Mouse (Mus musculus) B cell, adult (primary cell): ENCODE data around the gene Trim3. TPM values are rescaled to one million over a fixed set of nuclear protein-coding genes. Genes with fewer than 3 reads are reported as not detected.

Source experiments
- total RNA-seq: library from RNA; stranded (reverse); gene quantifications from 4 replicates; pipeline ENCODE4 v1.2.4, GENCODE M21; 2023; ENCODE audit not compliant: inconsistent age

Gene Trim3
- total RNA-seq: 27.5 to 34.8 TPM (median 29.2 TPM) in 4 replicates

GRCm38 (mm10) chr7:105633127-105633800, at the start of gene Trim3:
Gene Trim3 (minus strand): TSS chr7:105633571.

DNA sequence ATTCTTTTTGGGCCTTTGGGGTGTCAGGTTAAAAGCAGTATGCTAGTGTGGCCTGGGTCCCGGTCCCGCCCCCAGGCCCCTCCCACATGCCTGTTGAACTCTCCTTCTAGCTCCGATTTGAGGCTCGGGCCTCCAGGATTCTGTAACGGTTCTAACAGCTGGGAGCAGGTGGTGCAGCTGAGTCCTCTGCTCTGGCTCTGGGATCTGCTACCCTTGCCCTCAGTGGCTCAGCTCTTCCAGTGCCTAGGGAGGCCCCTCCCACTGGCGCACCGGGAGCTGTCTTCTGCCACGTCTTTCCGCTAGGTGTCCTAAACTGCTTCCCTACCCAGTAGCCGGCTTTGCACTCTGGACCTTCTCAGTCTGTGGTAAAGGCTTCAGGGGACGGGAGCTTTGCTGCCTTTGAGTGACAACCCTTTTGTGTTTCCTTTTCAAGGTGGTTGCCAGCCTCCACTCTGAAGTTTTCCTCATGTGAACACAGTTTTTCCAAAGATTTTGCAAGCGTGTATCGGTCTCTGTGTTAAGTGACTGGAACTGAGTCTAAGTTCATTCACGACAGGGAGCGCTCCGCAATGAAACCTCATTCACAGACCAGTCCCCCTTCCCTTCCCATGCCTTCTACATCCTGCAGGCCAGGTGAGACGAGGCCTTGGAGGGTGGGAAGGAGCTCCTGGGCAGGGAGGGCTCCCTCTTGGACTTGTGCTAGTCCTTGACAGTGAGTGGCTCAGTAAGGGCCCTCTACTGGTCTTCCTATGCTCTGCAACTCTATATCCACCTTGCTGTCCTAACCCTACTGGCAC, 17.5 kb upstream of the Trim3 start, which contains the start of gene Dnhd1:
TSS of gene Dnhd1 (plus strand) at position 189 of the 797 bp plus-strand sequence.

DNA sequence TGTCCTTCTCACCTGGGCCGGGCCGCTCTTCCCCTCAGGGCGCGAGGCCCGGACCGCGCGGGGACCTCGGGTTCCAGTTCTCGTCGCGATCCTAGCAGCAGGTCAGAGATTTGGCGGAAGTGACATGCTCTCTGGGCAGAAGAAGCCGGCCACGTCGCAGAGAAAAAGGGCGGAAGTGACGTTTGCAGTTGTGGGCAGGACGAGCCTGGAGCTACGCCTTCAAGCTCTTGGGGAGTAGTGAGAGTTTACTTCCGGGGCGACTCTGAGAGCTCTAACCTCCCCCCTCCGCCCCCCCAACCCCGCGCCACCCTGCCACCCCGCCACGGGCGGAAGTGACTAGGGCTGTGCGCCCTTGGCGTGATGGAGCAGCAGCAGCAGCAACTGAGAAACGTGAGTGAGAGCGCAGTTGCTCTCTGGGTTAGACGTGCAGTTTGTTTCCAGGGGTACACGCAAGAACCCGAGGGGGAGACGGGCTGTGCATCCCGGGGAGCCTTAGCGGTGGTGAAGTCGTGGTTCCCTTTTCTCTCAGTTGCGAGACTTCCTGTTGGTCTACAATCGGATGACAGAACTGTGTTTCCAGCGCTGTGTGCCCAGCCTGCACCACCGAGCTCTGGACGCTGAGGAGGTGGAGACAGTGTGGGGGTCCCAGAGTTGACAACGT, 7.0 kb upstream of the Trim3 start, which contains the start of the genes Arfip2 and Gm45799:
TSS of gene Arfip2 (minus strand) at position 184 of the 661 bp plus-strand sequence.
TSS of gene Gm45799 (plus strand) at position 320 of the 661 bp plus-strand sequence.

GRCm38 (mm10) chr7:105639756-105640155, 6.4 kb upstream of the Trim3 start, which contains the start of gene Timm10b:
Gene Timm10b (plus strand): TSS chr7:105640056.

GRCm38 (mm10) chr7:105581094-105581703, 52.2 kb downstream of the Trim3 start, which contains the start of gene Apbb1:
Gene Apbb1 (minus strand): TSS chr7:105581653.

Other genes with a start within 250 kb of the Trim3 start
- 35.9 to 50.1 TPM (median 42.0 TPM) in 4 replicates for gene Fam160a2, start 233.5 kb downstream of the Trim3 start, total RNA-seq
- gene Cnga4, start 229.0 kb downstream of the Trim3 start, total RNA-seq: not detected in 4 replicates
- not detected in 4 replicates for gene Cckbr, start 207.8 kb downstream of the Trim3 start, total RNA-seq
- 0.32 TPM in 1 of 4 replicates, not detected in the others for gene Cavin3, start 151.3 kb downstream of the Trim3 start, total RNA-seq
- gene Smpd1, start 79.2 kb downstream of the Trim3 start, total RNA-seq: 20.7 to 26.4 TPM (median 22.0 TPM) in 4 replicates
- 2.5 to 4.7 TPM (median 2.9 TPM) in 4 replicates for gene Apbb1, start 51.9 kb downstream of the Trim3 start, total RNA-seq
- 0.45 TPM in 1 of 4 replicates, not detected in the others for gene Hpx, start 33.4 kb downstream of the Trim3 start, total RNA-seq
- gene Timm10b, start 6.5 kb upstream of the Trim3 start, total RNA-seq: 51.6 to 73.3 TPM (median 63.1 TPM) in 4 replicates
- 37.3 to 51.9 TPM (median 41.4 TPM) in 4 replicates for gene Arfip2, start 6.8 kb upstream of the Trim3 start, total RNA-seq
- gene Gm45799, start 7.0 kb upstream of the Trim3 start, total RNA-seq: 13.5 to 24.2 TPM (median 18.6 TPM) in 4 replicates
- gene Dnhd1, start 17.3 kb upstream of the Trim3 start, total RNA-seq: 2.9 to 11.5 TPM (median 9.5 TPM) in 4 replicates
- gene Ilk, start 103.0 kb upstream of the Trim3 start, total RNA-seq: 72.8 to 88.4 TPM (median 77.2 TPM) in 4 replicates
- 22.9 to 29.9 TPM (median 23.8 TPM) in 4 replicates for gene Rrp8, start 103.8 kb upstream of the Trim3 start, total RNA-seq
- gene Taf10, start 110.8 kb upstream of the Trim3 start, total RNA-seq: 181 to 207 TPM (median 199 TPM) in 4 replicates
- gene Tpp1, start 118.7 kb upstream of the Trim3 start, total RNA-seq: 73.2 to 75.2 TPM (median 74.8 TPM) in 4 replicates
- 0.09 to 0.77 TPM in 2 of 4 replicates, not detected in the others for gene Dchs1, start 154.1 kb upstream of the Trim3 start, total RNA-seq
- gene Mrpl17, start 177.5 kb upstream of the Trim3 start, total RNA-seq: 49.2 to 69.7 TPM (median 52.5 TPM) in 4 replicates